In genomic region chr2:170220443-170220842, GRCm38 (mm10) we compare ENCODE assay signal across 8 mouse cellular contexts.
DNase-seq lines count a peak whose midpoint lies in the region; ATAC-seq and TF ChIP-seq lines count a peak whose summit lies in the region.

No protein-coding gene starts in this region.

- no peaks in the 10 kb centered on the region for H3K9me3 ChIP-seq in kidney, postnatal 0 days (replicated peaks; ENCODE audit: low read length)
- H3K9me3 ChIP-seq in embryonic facial prominence, embryonic 10.5 days, result no peaks in the 10 kb centered on the region
- no peaks in the 10 kb centered on the region for H3K9me3 ChIP-seq in intestine, embryonic 16.5 days (ENCODE audit: control insufficient read depth, low read length)
- no peaks in the 10 kb centered on the region for H3K9me3 ChIP-seq in neural tube, embryonic 11.5 days (ENCODE audit: control insufficient read depth, low read length)

- peak; percentile 80 for DNase-seq in kidney, postnatal 0 days (ENCODE audit: low spot score)
- no peak for DNase-seq in kidney, adult 9 months
- peak; percentile 53 for DNase-seq in embryonic facial prominence, embryonic 10.5 days (ENCODE audit: low spot score)
- peak; percentile 46 for DNase-seq in neural tube, embryonic 11.5 days (ENCODE audit: low spot score)
- no peak for DNase-seq in left cerebral cortex, adult 9 months (ENCODE audit: low spot score in 2 of 2)
- DNase-seq in ovary, adult 18-20 months (ENCODE audit: low spot score), result no peak
- DNase-seq in retina, postnatal 1 day, result no peak

- H3K4me3 ChIP-seq in kidney, postnatal 0 days (replicated peaks; ENCODE audit: low read depth, low read length), result peak overlapping the region; percentile 25
- peak overlapping the region; percentile 58 for H3K4me3 ChIP-seq in embryonic facial prominence, embryonic 10.5 days
- H3K4me3 ChIP-seq in intestine, embryonic 16.5 days (ENCODE audit: low read length), result peak overlapping the region; percentile 40
- peak overlapping the region; percentile 27 for H3K4me3 ChIP-seq in neural tube, embryonic 11.5 days (ENCODE audit: low read depth, low read length)

- ATAC-seq in kidney, postnatal 0 days (replicated peaks; ENCODE audit: low FRiP score, low read depth), result no peak; the same call in 1 of the 2 replicates
- no peak for ATAC-seq in intestine, embryonic 16.5 days
- ATAC-seq in neural tube, embryonic 11.5 days (ENCODE audit: insufficient read depth, low FRiP score, low TSS enrichment), result no peak

- no peak for TF ChIP-seq CTCF in kidney, postnatal 0 days (IDR thresholded peaks at IDR 0.05; ENCODE audit: low read depth)

- H3K4me2 ChIP-seq in kidney, postnatal 0 days (ENCODE audit: low read length), result peak overlapping the region; percentile 82
- peak overlapping the region; percentile 71 for H3K4me2 ChIP-seq in intestine, embryonic 16.5 days (ENCODE audit: low read depth, low read length)
- H3K4me2 ChIP-seq in neural tube, embryonic 11.5 days (ENCODE audit: low read depth), result peak overlapping the region; percentile 46

- H3K4me1 ChIP-seq in kidney, postnatal 0 days (replicated peaks; ENCODE audit: insufficient read depth, low read length), result peaks cover 16% of the 10 kb centered on the region; the same call in 1 of the 2 replicates
- H3K4me1 ChIP-seq in embryonic facial prominence, embryonic 10.5 days, result peaks cover 66% of the 10 kb centered on the region
- peaks cover 34% of the 10 kb centered on the region for H3K4me1 ChIP-seq in intestine, embryonic 16.5 days (ENCODE audit: control insufficient read depth, insufficient read depth, low read length)
- peaks cover 27% of the 10 kb centered on the region for H3K4me1 ChIP-seq in neural tube, embryonic 11.5 days (ENCODE audit: control insufficient read depth, insufficient read depth, low read length)

- 5% methylated on average over 11 of the region's 11 CpGs for WGBS in kidney, postnatal 0 days
- WGBS in embryonic facial prominence, embryonic 10.5 days, result 2% methylated on average over 11 of the region's 11 CpGs
- WGBS in intestine, embryonic 16.5 days, result 13% methylated on average over 11 of the region's 11 CpGs
- 2% methylated on average over 11 of the region's 11 CpGs for WGBS in neural tube, embryonic 11.5 days

- no peak overlapping the region for H3K9ac ChIP-seq in kidney, postnatal 0 days (ENCODE audit: low read depth, low read length)
- H3K9ac ChIP-seq in intestine, embryonic 16.5 days (ENCODE audit: low read depth, low read length), result peak overlapping the region; percentile 54
- peak overlapping the region; percentile 58 for H3K9ac ChIP-seq in neural tube, embryonic 11.5 days (ENCODE audit: low read length)

- H3K27me3 ChIP-seq in kidney, postnatal 0 days (ENCODE audit: insufficient read depth, low read length), result no peaks in the 10 kb centered on the region
- no peaks in the 10 kb centered on the region for H3K27me3 ChIP-seq in embryonic facial prominence, embryonic 10.5 days (replicated peaks; ENCODE audit: low read depth, poor library complexity, severe bottlenecking)
- no peaks in the 10 kb centered on the region for H3K27me3 ChIP-seq in intestine, embryonic 16.5 days (replicated peaks; ENCODE audit: control insufficient read depth, insufficient read depth, low read length)
- no peaks in the 10 kb centered on the region for H3K27me3 ChIP-seq in neural tube, embryonic 11.5 days (ENCODE audit: control insufficient read depth, insufficient read depth, low read length)

- H3K36me3 ChIP-seq in kidney, postnatal 0 days (ENCODE audit: insufficient read depth, low read length), result no peaks in the 10 kb centered on the region
- no peaks in the 10 kb centered on the region for H3K36me3 ChIP-seq in embryonic facial prominence, embryonic 10.5 days (replicated peaks)
- no peaks in the 10 kb centered on the region for H3K36me3 ChIP-seq in intestine, embryonic 16.5 days (ENCODE audit: control insufficient read depth, insufficient read depth, low read length)
- H3K36me3 ChIP-seq in neural tube, embryonic 11.5 days (ENCODE audit: control insufficient read depth, insufficient read depth, low read length), result no peaks in the 10 kb centered on the region

- peak overlapping the region; percentile 58 for H3K27ac ChIP-seq in kidney, postnatal 0 days
- peak overlapping the region; percentile 93 for H3K27ac ChIP-seq in embryonic facial prominence, embryonic 10.5 days (replicated peaks)
- H3K27ac ChIP-seq in intestine, embryonic 16.5 days (ENCODE audit: low read length), result no peak overlapping the region; the same call in 1 of the 2 replicates
- H3K27ac ChIP-seq in neural tube, embryonic 11.5 days (ENCODE audit: low read depth, low read length), result peak overlapping the region; percentile 84

Comparison
In these comparisons a context has a peak if more than half of its experiments do, and no peak if none do; other contexts are left out.
1. DNase-seq: peak in kidney, postnatal 0 days (single experiment), embryonic facial prominence, embryonic 10.5 days (single experiment) and neural tube, embryonic 11.5 days (single experiment); none in kidney, adult 9 months (single experiment), left cerebral cortex, adult 9 months (0 of 2), ovary, adult 18-20 months (single experiment) and retina, postnatal 1 day (single experiment).
2. Peak in every context shown above with its lines, with median percentiles within 50 percentile points of each other: H3K4me2 ChIP-seq and H3K4me3 ChIP-seq.